Mouse (Mus musculus) liver, postnatal 0 days (tissue): ENCODE results near the gene Tox4.

Source experiments
- CTCF ChIP-seq: sonication (generic); IDR thresholded peaks from 2 replicates; pipeline ENCODE4 v1.5.1; 2016; ENCODE audit warnings: antibody characterized with exemption, low read depth
- EP300 ChIP-seq: IDR thresholded peaks from 2 replicates; pipeline ENCODE4 v1.6.1; 2016; ENCODE audit warnings: antibody characterized with exemption, low read depth, mild to moderate bottlenecking

- TF ChIP-seq CTCF (no peak), EP300 (no peak)
These were observed 37.0 kb downstream of the Tox4 start for GRCm38 (mm10) chr14:52315792-52316440.
